Mouse (Mus musculus) liver, embryonic 14.5 days (tissue): Measurements from ENCODE around the gene Apba3.

Experiments used
- CTCF ChIP-seq: IDR thresholded peaks from 2 replicates; pipeline ENCODE4 v1.5.1; 2016; ENCODE audit warnings: antibody characterized with exemption, low read depth, control low read depth
- EP300 ChIP-seq: IDR thresholded peaks from 2 replicates; pipeline ENCODE4 v1.6.1; 2016; ENCODE audit warnings: antibody characterized with exemption, low read depth

GRCm38 (mm10) chr10:81268056-81268455 lies 1.3 kb downstream of the Apba3 start:
- TF ChIP-seq EP300: no peak
- no peak for TF ChIP-seq CTCF
